Mouse (Mus musculus) ZHBTc4 (cell line): Measurements from ENCODE around the gene Sfrp2.
A peak's percentile ranks its signal among the peaks of the same experiment; 100 is the strongest.

Source experiments
- DNase-seq: peaks from one replicate; pipeline ENCODE4 v3.0.0-alpha.2; 2011; ENCODE audit warnings: low read depth, low spot score

Sfrp2 gene

GRCm38 (mm10) chr3:83765871-83766725 is at the start of gene Sfrp2:
TSS of gene Sfrp2 (plus strand) at chr3:83766321.
- DNase-seq: peak; percentile 81

GRCm38 (mm10) chr3:83717643-83718231 is 48.4 kb upstream of the Sfrp2 start:
- no peak for DNase-seq

- no peak for DNase-seq
Observed at GRCm38 (mm10) chr3:83718662-83719061, 47.5 kb upstream of the Sfrp2 start.

GRCm38 (mm10) chr3:83728223-83728622 is 37.9 kb upstream of the Sfrp2 start:
- no peak for DNase-seq

DNA sequence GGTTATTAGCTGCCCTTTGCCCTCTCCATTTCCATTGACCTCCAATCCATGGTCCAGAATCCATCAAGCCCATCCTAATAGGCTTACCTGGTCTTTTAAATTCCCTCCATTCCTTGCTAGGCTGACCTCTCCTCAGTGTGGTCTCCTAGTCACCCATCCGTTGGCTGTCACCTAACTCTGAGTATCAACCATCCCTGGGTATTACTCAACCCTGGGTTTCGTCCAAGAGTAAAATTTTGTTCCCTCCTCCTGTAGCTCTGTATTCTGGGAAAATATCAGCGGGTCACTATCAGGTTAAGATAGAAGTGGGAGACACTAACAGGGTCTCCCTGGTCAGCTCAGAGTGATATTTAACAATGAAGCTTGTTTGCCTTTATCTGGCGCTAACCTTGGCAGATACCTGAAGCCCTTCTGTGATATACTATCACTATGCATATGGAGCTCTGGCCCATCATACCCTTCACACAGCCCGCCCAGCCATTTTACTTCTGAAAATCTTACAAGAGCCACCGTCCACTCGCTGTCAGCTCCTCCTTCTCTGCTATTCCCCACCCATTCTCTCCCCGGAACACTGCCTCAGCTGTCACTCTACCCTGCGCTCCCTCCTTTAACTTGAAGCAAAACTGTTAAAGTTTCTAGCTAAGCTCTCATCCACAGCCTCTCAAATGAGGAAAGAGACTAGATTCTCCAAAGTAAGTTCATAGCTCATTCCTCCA is 37.3 kb upstream of the Sfrp2 start:
- DNase-seq: no peak

DNA sequence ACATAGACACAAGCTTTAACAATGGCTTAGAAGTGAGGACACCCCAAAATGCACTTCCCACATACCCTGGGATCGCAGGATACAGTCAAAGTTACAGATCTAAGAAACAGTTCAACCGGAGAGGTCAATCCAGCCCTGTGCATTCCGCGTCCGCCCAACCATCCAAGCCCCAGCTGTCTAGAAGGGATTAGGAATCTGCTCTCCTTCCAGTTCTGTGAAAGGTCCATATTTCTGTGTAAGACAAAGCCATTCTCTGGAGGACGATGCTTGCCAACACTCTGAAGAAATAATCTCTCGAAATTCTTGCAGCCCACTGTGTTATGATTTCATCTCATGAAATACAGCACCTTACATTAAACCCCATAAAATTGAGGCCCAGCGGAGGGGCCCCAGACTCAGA is 32.1 kb upstream of the Sfrp2 start:
- DNase-seq: no peak

DNA sequence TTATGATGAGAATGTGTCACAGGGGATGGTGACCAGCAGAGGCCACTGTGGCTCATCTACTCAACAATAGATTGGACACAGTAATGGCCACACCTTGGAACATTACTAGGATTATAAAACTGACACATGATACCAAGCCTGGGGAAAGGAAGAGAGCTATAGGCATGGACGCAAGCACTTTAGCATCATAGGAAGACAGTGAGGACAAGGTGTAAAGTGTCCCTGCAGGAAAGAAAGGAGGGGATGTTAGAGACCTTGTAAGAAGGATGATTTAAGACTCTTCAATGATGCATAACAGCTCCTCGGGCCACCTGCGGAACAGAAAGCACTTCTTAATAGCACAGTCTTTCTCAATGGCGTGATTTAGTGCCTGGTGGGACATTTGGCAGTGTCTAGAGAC is 29.1 kb upstream of the Sfrp2 start:
- DNase-seq: no peak

DNA sequence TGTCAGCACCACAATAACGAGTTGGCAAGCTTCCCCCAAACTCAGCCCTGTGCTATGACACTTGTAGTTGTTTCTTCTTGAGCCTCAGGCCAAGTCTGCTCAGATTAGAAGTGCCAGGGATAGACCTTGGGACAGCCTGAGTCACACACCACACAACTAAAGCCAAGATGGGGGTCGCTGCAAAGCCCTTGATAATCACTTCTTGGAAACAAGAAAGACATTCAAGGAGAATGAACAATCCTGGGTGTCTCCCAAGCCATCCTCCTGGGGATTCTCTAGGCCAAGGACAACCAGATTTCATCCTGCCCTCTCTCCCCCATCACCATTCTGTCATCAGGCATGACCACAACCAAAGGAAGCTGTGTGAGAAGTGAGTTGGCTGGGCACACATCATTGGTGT is 25.9 kb upstream of the Sfrp2 start:
- DNase-seq: no peak

GRCm38 (mm10) chr3:83747276-83747675 is 18.8 kb upstream of the Sfrp2 start:
- DNase-seq: no peak

- DNase-seq: no peak
Observed at GRCm38 (mm10) chr3:83747895-83748294, 18.2 kb upstream of the Sfrp2 start.

GRCm38 (mm10) chr3:83751625-83752024 is 14.5 kb upstream of the Sfrp2 start:
- no peak for DNase-seq

DNA sequence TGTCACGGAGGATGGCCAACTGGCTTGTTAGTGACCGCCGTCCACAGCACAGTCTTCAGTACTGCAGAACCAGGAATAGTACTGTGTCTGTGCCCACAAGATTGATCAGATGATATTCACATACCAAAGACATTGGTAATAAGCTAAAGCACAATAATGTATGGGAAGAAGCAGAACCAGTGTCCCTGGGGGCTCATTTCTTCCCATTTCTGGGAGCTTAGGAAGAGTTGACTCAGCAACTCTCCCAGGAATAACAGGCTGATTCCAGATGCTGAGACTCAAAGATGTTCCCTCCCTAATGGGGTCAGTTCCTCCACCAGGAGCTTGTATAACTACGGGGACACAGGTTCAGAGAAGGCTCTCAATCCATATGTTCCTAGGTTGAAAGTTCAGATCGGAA is 13.9 kb upstream of the Sfrp2 start:
- DNase-seq: no peak

DNA sequence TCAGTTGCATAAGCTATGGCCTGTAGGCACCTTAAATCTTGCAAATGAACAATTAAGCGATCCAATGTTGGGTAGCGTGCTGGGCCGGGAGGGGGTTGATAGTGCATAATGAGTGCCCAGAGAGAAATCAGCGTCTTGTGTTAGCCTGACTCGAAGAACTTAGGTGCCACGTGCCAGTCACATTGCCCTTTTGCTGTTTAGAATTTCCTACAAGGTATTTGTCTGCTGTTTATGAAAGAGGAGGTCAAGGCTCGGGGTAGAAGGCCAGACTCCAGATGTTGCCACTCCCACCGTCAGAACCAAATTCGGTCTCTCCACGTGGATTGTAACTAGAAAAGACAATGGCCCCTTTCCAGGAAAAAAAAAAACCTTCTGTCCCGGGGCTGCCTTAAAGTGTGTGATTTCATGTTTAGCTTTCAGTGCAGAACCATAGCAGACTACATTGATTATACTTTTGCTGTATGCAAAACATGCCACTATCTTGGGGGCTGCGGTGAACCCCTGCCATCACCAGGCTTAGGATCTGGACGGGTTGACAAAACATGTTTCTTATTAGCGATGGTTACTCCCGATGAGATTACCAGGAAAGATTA is 11.0 kb upstream of the Sfrp2 start:
- DNase-seq: no peak

GRCm38 (mm10) chr3:83755666-83756065 is 10.5 kb upstream of the Sfrp2 start:
- DNase-seq: no peak

DNA sequence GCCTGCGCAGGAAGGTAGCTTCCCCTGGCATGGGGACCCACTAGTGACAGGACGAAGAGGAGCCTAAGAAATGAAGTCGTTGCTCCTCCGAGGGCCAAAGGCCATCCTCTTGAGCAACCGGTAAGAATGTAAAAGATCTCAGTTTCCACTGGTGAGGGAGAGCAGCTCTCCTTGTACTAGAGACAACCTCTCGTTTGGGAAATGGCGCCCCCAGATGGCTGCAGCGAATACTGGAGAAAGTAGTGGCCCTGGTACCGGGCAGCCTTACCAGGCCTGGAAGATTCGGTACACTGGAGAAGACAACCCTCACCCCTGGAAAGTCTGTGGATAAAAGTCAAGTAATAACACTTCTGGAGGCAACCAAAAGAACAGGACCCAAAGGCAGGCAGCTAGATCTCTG is 3.8 kb upstream of the Sfrp2 start:
- no peak for DNase-seq

DNA sequence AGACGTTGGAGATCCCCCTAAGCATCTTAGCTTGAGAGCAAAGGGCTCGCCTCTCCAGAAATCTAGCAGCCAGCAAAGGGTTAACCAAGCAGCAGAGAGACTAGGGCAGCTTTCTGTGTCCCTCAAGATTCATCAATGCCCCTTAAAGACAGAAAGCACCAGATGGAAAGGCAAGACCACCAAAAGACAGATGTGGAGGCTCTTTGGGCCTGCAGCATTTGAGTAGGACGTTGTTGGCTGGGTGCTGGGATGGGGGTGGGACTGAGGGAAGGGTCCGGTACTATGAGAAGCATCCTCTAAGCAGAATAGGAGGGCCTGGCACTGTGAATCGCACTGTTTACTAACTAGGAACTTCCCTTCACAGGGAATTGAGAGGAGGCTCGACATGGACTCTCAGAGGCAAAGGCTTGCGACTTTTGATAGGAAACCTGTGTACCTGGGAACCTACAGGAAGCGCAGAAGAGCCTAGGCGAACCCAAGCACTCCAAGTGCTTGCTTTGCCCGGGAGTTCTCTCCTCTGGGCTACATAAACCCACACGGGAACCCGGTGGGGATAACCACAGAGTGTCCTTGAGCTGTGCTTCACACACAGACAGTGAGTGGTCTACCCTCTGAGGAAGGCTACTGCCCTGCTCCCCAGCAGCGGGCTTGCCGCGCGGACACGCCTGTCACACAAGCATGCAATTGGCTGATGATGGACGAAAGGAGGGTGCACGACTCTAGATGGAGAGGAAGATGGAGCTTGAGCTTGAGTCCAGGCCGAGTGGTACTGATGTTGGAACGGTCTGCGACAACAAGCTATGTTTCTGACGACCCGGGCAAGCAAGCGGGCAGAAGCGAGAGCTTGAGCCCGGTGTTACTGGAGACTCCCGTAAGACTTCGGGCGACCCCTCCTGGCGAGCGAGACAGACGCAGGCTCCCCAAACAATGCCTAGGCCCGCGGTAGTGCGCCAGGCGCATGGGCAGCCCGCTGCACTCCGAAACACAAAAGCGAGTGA is 2.3 kb upstream of the Sfrp2 start:
- DNase-seq: peak; percentile 90

DNA sequence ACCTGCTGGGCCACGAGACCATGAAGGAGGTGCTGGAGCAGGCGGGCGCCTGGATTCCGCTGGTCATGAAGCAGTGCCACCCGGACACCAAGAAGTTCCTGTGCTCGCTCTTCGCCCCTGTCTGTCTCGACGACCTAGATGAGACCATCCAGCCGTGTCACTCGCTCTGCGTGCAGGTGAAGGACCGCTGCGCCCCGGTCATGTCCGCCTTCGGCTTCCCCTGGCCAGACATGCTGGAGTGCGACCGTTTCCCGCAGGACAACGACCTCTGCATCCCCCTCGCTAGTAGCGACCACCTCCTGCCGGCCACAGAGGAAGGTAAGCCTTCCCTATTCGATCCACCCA is 577 bp downstream of the Sfrp2 start:
- no peak for DNase-seq

DNA sequence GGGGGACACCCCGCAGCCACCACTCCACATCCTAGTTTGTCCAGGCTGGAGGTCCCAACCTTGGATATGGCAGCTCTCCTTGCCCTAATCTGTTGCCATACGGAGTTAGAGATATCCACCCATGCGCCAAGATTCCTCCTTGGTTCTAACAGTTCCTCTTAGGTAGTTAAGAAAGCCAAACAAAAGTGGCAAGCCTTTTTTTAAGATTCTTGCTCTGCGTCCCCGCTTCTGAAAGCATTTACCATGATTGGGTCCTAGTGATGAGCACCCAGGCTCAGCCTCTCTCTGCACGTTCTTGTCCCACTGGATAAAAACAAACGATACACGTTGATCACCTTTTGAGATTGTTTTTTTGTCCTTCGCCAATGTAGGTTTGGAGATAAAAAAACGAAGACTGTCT is 1.0 kb downstream of the Sfrp2 start:
- no peak for DNase-seq

- DNase-seq: no peak
Observed at GRCm38 (mm10) chr3:83768293-83769035, 2.3 kb downstream of the Sfrp2 start.

DNA sequence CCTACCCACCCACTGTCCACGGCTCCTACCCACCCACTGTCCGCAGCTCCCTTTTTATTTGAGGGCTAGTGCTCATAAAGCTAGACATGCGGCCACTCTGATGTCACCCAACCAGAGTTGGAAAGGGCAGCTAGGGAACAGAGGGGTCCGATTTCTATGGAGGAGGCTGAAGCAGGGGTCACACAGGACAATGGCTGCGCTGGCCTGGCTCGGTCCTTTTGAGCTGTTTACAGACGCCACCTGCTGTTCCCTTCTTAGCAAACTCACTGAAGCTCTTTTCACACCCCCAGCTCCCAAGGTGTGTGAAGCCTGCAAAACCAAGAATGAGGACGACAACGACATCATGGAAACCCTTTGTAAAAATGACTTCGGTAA is 2.9 kb downstream of the Sfrp2 start:
- DNase-seq: no peak
